Mouse (Mus musculus): Measurements from ENCODE around the gene Drc3. TPM values are rescaled to one million over a fixed set of nuclear protein-coding genes. Genes with fewer than 3 reads are reported as not detected.

Drc3 gene
- polyA plus RNA-seq, 1 experiment from 2014 or later, result 2.8 TPM

- under 1% methylated on average over 21 of the region's 21 CpGs for WGBS
- no peak for TF ChIP-seq CTCF (IDR thresholded peaks at IDR 0.05; ENCODE audit: low read depth)
- DNase-seq (no peak), ATAC-seq (ENCODE audit: insufficient read depth) (peak; percentile 55)
- peak overlapping the region; percentile 93 for H3K4me3 ChIP-seq (ENCODE audit: low read depth, low read length)
- no peaks in the 10 kb centered on the region for H3K9me3 ChIP-seq (ENCODE audit: low read depth, low read length)
- H3K27ac ChIP-seq (ENCODE audit: low read depth), result peak overlapping the region; percentile 72
- no peaks in the 10 kb centered on the region for H3K27me3 ChIP-seq (ENCODE audit: insufficient read depth, low read length)
- H3K4me2 ChIP-seq, result peak overlapping the region; percentile 74
- H3K9ac ChIP-seq, result peak overlapping the region; percentile 80
- H3K4me1 ChIP-seq (ENCODE audit: insufficient read depth), result peaks cover 11% of the 10 kb centered on the region; the same call in 1 of the 2 replicates
- no peaks in the 10 kb centered on the region for H3K36me3 ChIP-seq (ENCODE audit: insufficient read depth)
Measured at GRCm38 (mm10) chr11:60416590-60416962, 63.4 kb downstream of the Drc3 start.

GRCm38 (mm10) chr11:60416963-60417716 lies 64.0 kb downstream of the Drc3 start, which contains the start of gene Gid4:
Gene Gid4, plus strand, starts transcription at chr11:60417145.
- ATAC-seq (ENCODE audit: insufficient read depth) (peak; percentile 97), DNase-seq (peak; percentile 100)
- Histone ChIP-seq H3K36me3 (ENCODE audit: insufficient read depth) (no peaks in the 10 kb centered on the region), H3K4me1 (ENCODE audit: insufficient read depth) (peaks cover 11% of the 10 kb centered on the region; the same call in 1 of the 2 replicates), H3K9ac (peak within 1 kb of the TSS; percentile 93), H3K27ac (ENCODE audit: low read depth) (peak within 1 kb of the TSS; percentile 90), H3K9me3 (ENCODE audit: low read depth, low read length) (no peaks in the 10 kb centered on the region), H3K27me3 (ENCODE audit: insufficient read depth, low read length) (no peaks in the 10 kb centered on the region), H3K4me2 (peak within 1 kb of the TSS; percentile 96), H3K4me3 (ENCODE audit: low read depth, low read length) (peak within 1 kb of the TSS; percentile 93)
- TF ChIP-seq CTCF (IDR thresholded peaks at IDR 0.05; ENCODE audit: low read depth), result no peak
- WGBS, result under 1% methylated on average over 69 of the region's 81 CpGs

- Histone ChIP-seq H3K27me3 (ENCODE audit: insufficient read depth, low read length) (no peaks in the 10 kb centered on the region), H3K4me2 (peak within 1 kb of the TSS; percentile 96), H3K4me3 (ENCODE audit: low read depth, low read length) (peak within 1 kb of the TSS; percentile 93), H3K27ac (ENCODE audit: low read depth) (peak within 1 kb of the TSS; percentile 90), H3K36me3 (ENCODE audit: insufficient read depth) (no peaks in the 10 kb centered on the region), H3K9ac (peak within 1 kb of the TSS; percentile 93), H3K4me1 (ENCODE audit: insufficient read depth) (peaks cover 11% of the 10 kb centered on the region; the same call in 1 of the 2 replicates), H3K9me3 (ENCODE audit: low read depth, low read length) (no peaks in the 10 kb centered on the region)
- WGBS, result under 1% methylated on average over 39 of the region's 39 CpGs
- ATAC-seq (ENCODE audit: insufficient read depth) (peak; percentile 57), DNase-seq (peak; percentile 46)
- no peak for TF ChIP-seq CTCF (IDR thresholded peaks at IDR 0.05; ENCODE audit: low read depth)
Measured at GRCm38 (mm10) chr11:60417717-60418472, 64.8 kb downstream of the Drc3 start, which contains the start of gene Atpaf2. Gene Atpaf2, minus strand, starts transcription at chr11:60418457.

- Histone ChIP-seq H3K27me3 (ENCODE audit: insufficient read depth, low read length) (no peaks in the 10 kb centered on the region), H3K36me3 (ENCODE audit: insufficient read depth) (no peaks in the 10 kb centered on the region), H3K9ac (peak overlapping the region; percentile 93), H3K4me3 (ENCODE audit: low read depth, low read length) (peak overlapping the region; percentile 93), H3K4me1 (ENCODE audit: insufficient read depth) (peaks cover 11% of the 10 kb centered on the region; the same call in 1 of the 2 replicates), H3K9me3 (ENCODE audit: low read depth, low read length) (no peaks in the 10 kb centered on the region), H3K4me2 (peak overlapping the region; percentile 96), H3K27ac (ENCODE audit: low read depth) (no peak overlapping the region)
- no peak for TF ChIP-seq CTCF (IDR thresholded peaks at IDR 0.05; ENCODE audit: low read depth)
- WGBS, result 8% methylated on average over 6 of the region's 6 CpGs
- DNase-seq (peak; percentile 12), ATAC-seq (ENCODE audit: insufficient read depth) (no peak)
Measured at GRCm38 (mm10) chr11:60418473-60418803, 65.3 kb downstream of the Drc3 start.

GRCm38 (mm10) chr11:60422046-60422668 lies 69.0 kb downstream of the Drc3 start:
- no peak for ATAC-seq (ENCODE audit: insufficient read depth)
- no peak overlapping the region for H3K4me2 ChIP-seq
- H3K4me1 ChIP-seq (ENCODE audit: insufficient read depth), result peaks cover 7% of the 10 kb centered on the region; the same call in 1 of the 2 replicates
- H3K4me3 ChIP-seq (ENCODE audit: low read depth, low read length), result no peak overlapping the region
- H3K9ac ChIP-seq, result no peak overlapping the region
- 61% methylated on average over 5 of the region's 6 CpGs for WGBS
- peak; percentile 13 for DNase-seq
- no peak for TF ChIP-seq CTCF (IDR thresholded peaks at IDR 0.05; ENCODE audit: low read depth)
- H3K27ac ChIP-seq (ENCODE audit: low read depth), result no peak overlapping the region
- no peaks in the 10 kb centered on the region for H3K27me3 ChIP-seq (ENCODE audit: insufficient read depth, low read length)
- no peaks in the 10 kb centered on the region for H3K9me3 ChIP-seq (ENCODE audit: low read depth, low read length)
- peaks cover 13% of the 10 kb centered on the region; the same call in 1 of the 2 replicates for H3K36me3 ChIP-seq (ENCODE audit: insufficient read depth)

- Histone ChIP-seq H3K4me2 (no peak overlapping the region), H3K27ac (ENCODE audit: low read depth) (no peak overlapping the region), H3K4me3 (ENCODE audit: low read depth, low read length) (no peak overlapping the region), H3K9ac (no peak overlapping the region), H3K4me1 (ENCODE audit: insufficient read depth) (peaks cover 7% of the 10 kb centered on the region; the same call in 1 of the 2 replicates), H3K9me3 (ENCODE audit: low read depth, low read length) (no peaks in the 10 kb centered on the region), H3K36me3 (ENCODE audit: insufficient read depth) (peaks cover 19% of the 10 kb centered on the region; the same call in 1 of the 2 replicates), H3K27me3 (ENCODE audit: insufficient read depth, low read length) (no peaks in the 10 kb centered on the region)
- 80% methylated on average over 1 of the region's 1 CpGs for WGBS
- ATAC-seq (ENCODE audit: insufficient read depth) (no peak), DNase-seq (no peak)
- no peak for TF ChIP-seq CTCF (IDR thresholded peaks at IDR 0.05; ENCODE audit: low read depth)
Measured at GRCm38 (mm10) chr11:60423006-60423405, 69.9 kb downstream of the Drc3 start.

All from lung, embryonic 14.5 days (tissue).